Mouse (Mus musculus) C2C12 (cell line): Measurements from ENCODE around the gene Cnbp.

Source experiments
- CTCF ChIP-seq: IDR thresholded peaks from one replicate; pipeline ENCODE4 v1.5.1; 2011; ENCODE audit not compliant: control insufficient read depth, insufficient read depth, insufficient read length
- USF1 ChIP-seq: IDR thresholded peaks from one replicate; pipeline ENCODE4 v1.6.1; 2011; ENCODE audit warnings: low read depth, mild to moderate bottlenecking, control low read depth, moderate library complexity

GRCm38 (mm10) chr6:87886721-87887120 lies 35.8 kb upstream of the Cnbp start:
- TF ChIP-seq USF1 (no peak), CTCF (no peak)
